ENCODE assay signal across 9 mouse cellular contexts in genomic region chr6:86568816-86569460, GRCm38 (mm10). TPM values are rescaled to one million over a fixed set of nuclear protein-coding genes. Genes with fewer than 3 reads are reported as not detected.
DNase-seq lines count a peak whose midpoint lies in the region; ATAC-seq and TF ChIP-seq lines count a peak whose summit lies in the region.
"Had no signal": no experiment of that assay in that cellular context is flagged by ENCODE, and none has a peak within 500 bp of the region (broad histone marks: within the 10 kb centered on the region; RNA-seq: fewer than 3 reads in every experiment).

No protein-coding gene starts in this region.

- H3K27ac ChIP-seq in heart, postnatal 0 days (ENCODE audit: low read depth) = peak overlapping the region; percentile 40
- peak overlapping the region; percentile 65; the same call in 1 of the 2 replicates for H3K27ac ChIP-seq in embryonic facial prominence, embryonic 13.5 days
- peak overlapping the region; percentile 45; the same call in 1 of the 2 replicates for H3K27ac ChIP-seq in limb, embryonic 14.5 days (replicated peaks; ENCODE audit: low read depth, low read length)

- H3K36me3 ChIP-seq in heart, postnatal 0 days (replicated peaks; ENCODE audit: control insufficient read depth, insufficient read depth, low read length) = peaks cover 19% of the 10 kb centered on the region; the same call in 1 of the 2 replicates
- peaks cover 32% of the 10 kb centered on the region for H3K36me3 ChIP-seq in embryonic facial prominence, embryonic 13.5 days
- peaks cover 23% of the 10 kb centered on the region for H3K36me3 ChIP-seq in limb, embryonic 14.5 days (ENCODE audit: control insufficient read depth, insufficient read depth, low read length)

- TF ChIP-seq EP300 in heart, postnatal 0 days (IDR thresholded peaks at IDR 0.05; ENCODE audit: low read depth) = no peak

- no peak for TF ChIP-seq POLR2A in limb, embryonic 14.5 days (IDR thresholded peaks at IDR 0.05; ENCODE audit: borderline replicate concordance, extremely low read depth, insufficient read depth, insufficient read length)

- no peak for TF ChIP-seq CTCF in heart, postnatal 0 days (IDR thresholded peaks at IDR 0.05; ENCODE audit: low read depth)

- peaks cover 27% of the 10 kb centered on the region for H3K4me1 ChIP-seq in heart, postnatal 0 days (ENCODE audit: control insufficient read depth, insufficient read depth)
- peaks cover 32% of the 10 kb centered on the region for H3K4me1 ChIP-seq in embryonic facial prominence, embryonic 13.5 days
- H3K4me1 ChIP-seq in limb, embryonic 14.5 days (ENCODE audit: control insufficient read depth, insufficient read depth, low read length) = peaks cover 13% of the 10 kb centered on the region

- no peak for DNase-seq in heart, postnatal 0 days (ENCODE audit: low spot score)
- DNase-seq in heart, postnatal 25 days (ENCODE audit: low spot score) = no peak
- DNase-seq in adipocyte (ENCODE audit: low spot score) = peak; percentile 29
- no peak for DNase-seq in limb, embryonic 14.5 days (ENCODE audit: low spot score)
- no peak for DNase-seq in layer of hippocampus, adult 8-10 months (ENCODE audit: low spot score in 2 of 2)
- DNase-seq: heart, adult 18-20 months had no signal

- no peak overlapping the region for H3K4me2 ChIP-seq in heart, postnatal 0 days (ENCODE audit: low read depth, low read length)
- H3K4me2 ChIP-seq in embryonic facial prominence, embryonic 13.5 days = no peak overlapping the region
- no peak overlapping the region for H3K4me2 ChIP-seq in limb, embryonic 14.5 days (replicated peaks; ENCODE audit: low read depth, low read length, severe bottlenecking)

- H3K4me3 ChIP-seq in heart, postnatal 0 days (ENCODE audit: low read depth, low read length) = no peak overlapping the region
- no peak overlapping the region for H3K4me3 ChIP-seq in embryonic facial prominence, embryonic 13.5 days
- H3K4me3 ChIP-seq in limb, embryonic 14.5 days (replicated peaks; ENCODE audit: low read length) = no peak overlapping the region

- no peak for ATAC-seq in heart, postnatal 0 days (ENCODE audit: insufficient read depth, low read depth)
- no peak for ATAC-seq in embryonic facial prominence, embryonic 13.5 days (ENCODE audit: insufficient number of reproducible peaks, insufficient read depth, low FRiP score, low TSS enrichment, low read depth)
- no peak for ATAC-seq in limb, embryonic 14.5 days (ENCODE audit: low FRiP score, low read depth)
- ATAC-seq in megakaryocyte-erythroid progenitor cell, adult 5-6 weeks (replicated peaks; ENCODE audit: low FRiP score, low TSS enrichment, poor library complexity, severe bottlenecking) = no peak
- ATAC-seq: activated CD4-positive, CD25-positive, alpha-beta regulatory T cell, adult 4 months had no signal

- H3K27me3 ChIP-seq in heart, postnatal 0 days (ENCODE audit: control insufficient read depth, insufficient read depth, low read length) = no peaks in the 10 kb centered on the region
- no peaks in the 10 kb centered on the region for H3K27me3 ChIP-seq in embryonic facial prominence, embryonic 13.5 days
- H3K27me3 ChIP-seq in limb, embryonic 14.5 days (ENCODE audit: control insufficient read depth, insufficient read depth, low read length) = no peaks in the 10 kb centered on the region

- 0 out of 2 replicates have a peak overlapping the region, but pooled peaks have one; percentile 11 for H3K9ac ChIP-seq in heart, postnatal 0 days (replicated peaks; ENCODE audit: low read depth, low read length)
- no peak overlapping the region for H3K9ac ChIP-seq in embryonic facial prominence, embryonic 13.5 days
- peak overlapping the region; percentile 7; the same call in 1 of the 2 replicates for H3K9ac ChIP-seq in limb, embryonic 14.5 days (ENCODE audit: low read depth, low read length, severe bottlenecking)

- no peaks in the 10 kb centered on the region for H3K9me3 ChIP-seq in heart, postnatal 0 days (replicated peaks; ENCODE audit: control insufficient read depth, low read length)
- H3K9me3 ChIP-seq in embryonic facial prominence, embryonic 13.5 days = no peaks in the 10 kb centered on the region
- no peaks in the 10 kb centered on the region for H3K9me3 ChIP-seq in limb, embryonic 14.5 days (ENCODE audit: control insufficient read depth, low read length)

- WGBS in heart, postnatal 0 days = 29% methylated on average over 3 of the region's 3 CpGs
- WGBS in embryonic facial prominence, embryonic 13.5 days = 44% methylated on average over 3 of the region's 3 CpGs
- WGBS in limb, embryonic 14.5 days = 47% methylated on average over 3 of the region's 3 CpGs

- intact Hi-C loops in heart, postnatal 25 days (cut with DNase I) = loop anchor here (5.0 kb wide), 1 partner anchor 38 kb away; no protein-coding TSS in a partner anchor

RNA-seq across cellular contexts. Expression of gene Pcbp1, which starts 42.8 kb away (rescaled TPM):
- 46.2 and 55.2 TPM in 2 replicates for total RNA-seq in heart, postnatal 0 days (2014; rRNA removed; ENCODE audit: low replicate concordance)
- polyA plus RNA-seq in heart, postnatal 0 days (2015; fragmentation: Nextera tagmentation; extraction: Ambion mirVana) = 276 and 285 TPM in 2 replicates
- 100 to 1,000 TPM; 153 to 166 TPM for total RNA-seq in heart, postnatal 25 days (2021)
- polyA plus RNA-seq in embryonic facial prominence, embryonic 13.5 days (2015; fragmentation: Nextera tagmentation; extraction: Ambion mirVana) = 270 and 423 TPM in 2 replicates
- polyA plus RNA-seq in limb, embryonic 14.5 days (2012; rRNA removed) = 333 and 395 TPM in 2 replicates
- polyA plus RNA-seq in limb, embryonic 14.5 days (2014; fragmentation: Nextera tagmentation; extraction: Ambion mirVana) = 445 and 455 TPM in 2 replicates
- total RNA-seq in megakaryocyte-erythroid progenitor cell, adult 5-6 weeks (2014; fragmentation: Nextera tagmentation) = 289 and 315 TPM in 2 replicates
- 118 and 123 TPM in 2 replicates for total RNA-seq in megakaryocyte-erythroid progenitor cell, adult 5-6 weeks (2017)
- total RNA-seq in layer of hippocampus, adult 8-10 months (2022) = 100 to 1,000 TPM; 172 to 184 (median 178) TPM

RNA-seq across cellular contexts. Expression of gene Asprv1, which starts 59.0 kb away (rescaled TPM):
- 0.38 and 3.1 TPM in 2 replicates for total RNA-seq in heart, postnatal 0 days (2014; rRNA removed; ENCODE audit: low replicate concordance)
- polyA plus RNA-seq in heart, postnatal 0 days (2015; fragmentation: Nextera tagmentation; extraction: Ambion mirVana) = 0.32 and 0.36 TPM in 2 replicates
- under 1 TPM in 1 of 2 experiments, not detected in 1; 0.16 TPM for total RNA-seq in heart, postnatal 25 days (2021)
- polyA plus RNA-seq in embryonic facial prominence, embryonic 13.5 days (2015; fragmentation: Nextera tagmentation; extraction: Ambion mirVana) = 12.1 and 13.4 TPM in 2 replicates
- 19.9 and 34.8 TPM in 2 replicates for polyA plus RNA-seq in limb, embryonic 14.5 days (2012; rRNA removed)
- polyA plus RNA-seq in limb, embryonic 14.5 days (2014; fragmentation: Nextera tagmentation; extraction: Ambion mirVana) = 66.2 and 100.0 TPM in 2 replicates
- total RNA-seq in megakaryocyte-erythroid progenitor cell, adult 5-6 weeks (2014; fragmentation: Nextera tagmentation) = not detected in 2 replicates
- total RNA-seq in megakaryocyte-erythroid progenitor cell, adult 5-6 weeks (2017) = not detected in 2 replicates
- 1 to 10 TPM in 3 of 4 experiments, under 1 TPM in 1; 0.80 to 2.1 (median 1.8) TPM for total RNA-seq in layer of hippocampus, adult 8-10 months (2022)
- total RNA-seq: heart, adult 18-20 months had no signal
